Mouse (Mus musculus) bone marrow, adult 2 months (tissue): ENCODE measurements at regions not wholly inside any gene's neighbourhood (a gene's known extent, or its start where the extent isn't known, plus 50 kb on each side); places are given as distances from the start of the nearest gene placed in this dataset.

ENCODE experiments used
- CTCF ChIP-seq: fragments of 200-500 bp; IDR thresholded peaks from 2 replicates; pipeline ENCODE4 v1.5.1; 2011; ENCODE audit warnings: low read length, control low read depth; ENCODE audit not compliant: control insufficient read depth, insufficient read depth
- POLR2A ChIP-seq: fragments of 200-500 bp; IDR thresholded peaks from 2 replicates; pipeline ENCODE4 v1.6.1; 2011; ENCODE audit warnings: low read depth, mild to moderate bottlenecking, control low read depth, low read length, borderline replicate concordance; ENCODE audit not compliant: control insufficient read depth

- TF ChIP-seq POLR2A (no peak), CTCF (no peak)
These were observed 290.9 kb upstream of the Rnaseh2b start for GRCm38 (mm10) chr14:62001481-62001949.
